Mouse (Mus musculus) erythroblast, adult 5-6 weeks (primary cell): ENCODE data around the gene Stx5a. TPM values are rescaled to one million over a fixed set of nuclear protein-coding genes. Genes with fewer than 3 reads are reported as not detected.
A peak's percentile ranks its signal among the peaks of the same experiment; 100 is the strongest.

Source experiments
- ATAC-seq: replicated peaks from 2 replicates; pipeline ENCODE4 v1.8.0; 2016; ENCODE audit warnings: moderate number of reproducible peaks, mild to moderate bottlenecking, moderate TSS enrichment, inconsistent platforms; ENCODE audit not compliant: poor library complexity, low FRiP score, severe bottlenecking
- total RNA-seq, 2 experiments: library from RNA; stranded (forward) in 1 of 2; stranded (reverse) in 1 of 2; fragments of 150-400 nt in 1 of 2; fragments of 200-764, 138-1000 nt in 1 of 2; gene quantifications; 2 replicates each; pipeline versions ENCODE4 v1.2.3 to v1.2.4; 2015 to 2017; ENCODE audit warnings: low replicate concordance in 2 of 2

Gene Stx5a
- total RNA-seq, 2 experiments from 2014 or later, result 119 to 161 TPM

GRCm38 (mm10) chr19:8738911-8739310 lies 2.3 kb upstream of the Stx5a start:
- ATAC-seq, result no peak

- ATAC-seq, result no peak
Observed at GRCm38 (mm10) chr19:8739646-8740045, 1.6 kb upstream of the Stx5a start.

GRCm38 (mm10) chr19:8740603-8741002 lies 610 bp upstream of the Stx5a start, which contains the start of gene 1700092M07Rik:
TSS of gene 1700092M07Rik (plus strand) at chr19:8740718.
- ATAC-seq, result no peak

DNA sequence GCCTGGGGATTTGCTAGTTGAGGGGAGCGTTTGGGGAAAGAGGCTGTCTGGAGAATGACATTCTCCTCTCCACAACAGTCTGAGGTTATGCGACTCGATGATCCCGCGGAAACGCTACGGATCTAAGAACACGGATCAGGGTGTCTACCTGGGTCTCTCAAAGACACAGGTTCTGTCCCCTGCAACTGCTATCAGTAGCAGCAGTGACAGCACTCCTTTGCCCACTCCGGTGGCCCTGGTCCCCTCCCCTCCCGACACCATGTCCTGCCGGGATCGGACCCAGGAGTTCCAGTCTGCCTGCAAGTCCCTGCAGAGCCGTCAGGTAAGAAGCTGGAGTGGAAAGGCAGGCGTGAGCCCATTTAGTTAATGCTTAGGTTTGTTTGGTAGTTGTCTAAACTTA lies 963 bp downstream of the Stx5a start:
- ATAC-seq, result peak; percentile 26

- no peak for ATAC-seq
Observed at GRCm38 (mm10) chr19:8745382-8745781, 4.2 kb downstream of the Stx5a start.

DNA sequence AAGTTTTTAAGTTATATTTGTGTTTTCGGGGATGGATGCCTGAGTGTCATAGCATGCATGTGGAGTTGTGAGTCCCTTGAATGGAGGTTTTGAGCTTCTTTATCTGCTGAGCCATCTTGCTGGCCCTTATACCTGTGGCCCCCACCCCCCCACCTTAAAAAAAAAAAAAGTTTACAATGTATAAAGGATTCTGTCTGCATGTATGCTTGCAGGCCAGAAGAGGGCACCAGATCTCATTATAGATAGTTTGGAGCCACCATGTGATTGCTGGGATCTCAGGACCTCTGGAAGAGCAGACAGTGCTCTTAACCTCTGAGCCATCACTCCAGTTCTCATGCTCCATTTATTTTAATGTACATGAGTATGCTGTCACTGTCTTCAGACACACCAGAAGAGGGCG lies 6.2 kb downstream of the Stx5a start:
- peak; percentile 24; the same call in 1 of the 2 replicates for ATAC-seq

DNA sequence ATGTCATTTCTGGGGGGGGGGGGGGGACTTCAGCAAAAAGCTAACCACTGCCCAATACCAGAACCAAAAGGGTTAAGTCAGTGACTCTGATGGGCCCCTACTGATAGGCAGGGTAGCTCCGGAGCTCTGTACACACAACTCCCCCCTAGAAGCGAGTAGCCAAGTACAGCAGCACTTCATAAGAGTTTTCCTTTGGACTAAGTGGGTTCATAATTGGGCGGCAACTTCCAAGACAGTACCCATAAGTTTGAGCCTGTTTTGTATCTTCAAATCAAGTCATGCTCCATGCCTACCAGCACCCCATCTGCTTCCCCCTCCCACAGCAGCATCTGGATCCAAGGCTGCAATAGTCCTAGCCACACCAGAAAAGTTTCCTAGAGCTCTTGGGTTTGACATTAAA lies 14.4 kb downstream of the Stx5a start:
- no peak for ATAC-seq

GRCm38 (mm10) chr19:8756635-8757387 lies 15.6 kb downstream of the Stx5a start, which contains the start of gene Nxf1:
TSS of gene Nxf1 (plus strand) at chr19:8757073.
- ATAC-seq, result peak; percentile 91

GRCm38 (mm10) chr19:8757471-8757998 lies 16.3 kb downstream of the Stx5a start:
- ATAC-seq, result peak; percentile 23; the same call in 1 of the 2 replicates

- ATAC-seq, result no peak
Observed at GRCm38 (mm10) chr19:8758899-8759298, 17.7 kb downstream of the Stx5a start.

DNA sequence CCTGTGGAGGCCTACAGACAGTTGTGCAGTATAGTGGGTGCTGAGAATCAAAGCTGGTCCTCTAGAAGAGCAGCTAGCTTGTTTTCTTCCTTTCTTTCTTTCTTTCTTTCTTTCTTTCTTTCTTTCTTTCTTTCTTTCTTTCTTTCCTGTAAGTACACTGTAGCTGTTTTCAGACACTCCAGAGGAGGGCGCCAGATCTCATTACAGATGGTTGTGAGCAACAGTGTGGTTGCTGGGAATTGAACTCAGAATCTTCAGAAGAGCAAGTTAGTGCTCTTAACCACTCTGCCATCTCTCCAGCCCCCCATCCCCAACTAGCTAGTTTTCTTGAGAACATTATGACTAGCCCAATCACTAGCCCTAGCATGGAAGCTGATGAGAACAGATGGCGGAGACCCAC lies 19.5 kb downstream of the Stx5a start:
- no peak for ATAC-seq

DNA sequence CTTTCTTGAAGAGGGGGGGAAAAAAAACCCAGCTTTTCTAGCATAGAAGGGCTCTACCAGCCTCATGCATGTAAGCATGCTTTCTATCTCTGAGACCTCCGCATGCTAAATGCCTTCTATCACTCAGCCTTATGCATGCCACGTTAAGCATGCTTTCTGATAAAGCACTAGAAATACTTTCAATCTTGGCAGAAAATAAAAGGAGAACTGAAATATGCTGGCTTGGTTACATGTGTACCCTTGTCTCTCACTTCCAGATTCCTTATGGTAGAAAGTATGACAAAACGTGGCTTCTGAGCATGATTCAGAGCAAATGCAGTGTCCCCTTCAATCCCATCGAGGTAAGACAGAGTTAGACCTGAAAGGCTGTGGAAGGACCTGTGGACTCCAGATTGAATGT lies 22.1 kb downstream of the Stx5a start:
- no peak for ATAC-seq

DNA sequence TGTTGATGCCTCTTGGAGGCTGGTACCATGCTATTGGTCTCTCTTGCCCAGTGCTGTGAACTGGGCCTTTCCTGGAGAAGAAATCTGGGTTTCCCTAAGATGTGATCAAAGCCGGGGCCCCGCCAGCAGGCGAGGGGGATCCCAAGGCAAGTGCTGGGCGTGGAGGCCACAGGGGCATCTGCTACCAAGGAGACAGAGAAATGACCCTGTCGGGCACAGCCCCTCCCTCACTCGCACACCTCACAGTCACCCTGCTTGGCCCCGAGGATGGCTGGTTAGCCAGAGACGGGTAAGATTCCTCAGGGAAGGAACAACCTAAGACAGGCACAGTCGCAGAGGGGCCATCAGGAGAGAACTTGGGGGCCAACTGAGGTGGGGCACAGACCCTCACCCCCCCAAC lies 24.3 kb downstream of the Stx5a start:
- no peak for ATAC-seq

GRCm38 (mm10) chr19:8770567-8771270 lies 29.5 kb downstream of the Stx5a start, which contains the start of gene Tmem223:
TSS of gene Tmem223 (plus strand) at chr19:8770996.
- ATAC-seq, result peak; percentile 65

GRCm38 (mm10) chr19:8772996-8773395 lies 31.8 kb downstream of the Stx5a start:
- ATAC-seq, result peak; percentile 48; the same call in 1 of the 2 replicates

GRCm38 (mm10) chr19:8773409-8773808 lies 32.2 kb downstream of the Stx5a start:
- no peak for ATAC-seq

- ATAC-seq, result peak; percentile 89
Observed at GRCm38 (mm10) chr19:8774086-8774835, 33.0 kb downstream of the Stx5a start, which contains the start of gene Tmem179b. TSS of gene Tmem179b (minus strand) at chr19:8774467.

DNA sequence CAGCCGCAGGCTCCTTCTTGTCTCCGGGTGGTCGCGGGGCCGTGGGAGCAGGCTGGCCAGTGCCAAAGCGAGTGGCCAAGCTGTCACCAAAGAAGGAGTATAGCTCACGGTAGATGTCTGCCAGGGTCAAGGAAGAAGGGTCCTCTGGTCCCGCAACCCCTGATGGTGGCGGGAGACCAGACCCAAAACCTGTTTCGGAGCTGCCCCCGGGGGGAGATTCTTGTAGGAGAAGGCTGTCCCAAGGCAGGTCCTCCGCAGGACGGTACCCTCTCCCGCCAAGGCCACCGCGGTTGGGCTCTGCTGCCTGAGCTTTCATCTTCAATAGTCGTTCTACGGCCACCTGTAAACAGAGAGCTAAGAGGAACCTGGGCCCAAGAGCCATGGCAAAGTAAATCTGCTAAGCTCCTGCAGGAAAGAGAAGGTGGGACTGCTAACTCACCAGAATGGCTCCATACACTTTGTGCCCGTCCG lies 33.8 kb downstream of the Stx5a start:
- ATAC-seq, result 0 out of 2 replicates have a peak, but pooled peaks have one; percentile 8

DNA sequence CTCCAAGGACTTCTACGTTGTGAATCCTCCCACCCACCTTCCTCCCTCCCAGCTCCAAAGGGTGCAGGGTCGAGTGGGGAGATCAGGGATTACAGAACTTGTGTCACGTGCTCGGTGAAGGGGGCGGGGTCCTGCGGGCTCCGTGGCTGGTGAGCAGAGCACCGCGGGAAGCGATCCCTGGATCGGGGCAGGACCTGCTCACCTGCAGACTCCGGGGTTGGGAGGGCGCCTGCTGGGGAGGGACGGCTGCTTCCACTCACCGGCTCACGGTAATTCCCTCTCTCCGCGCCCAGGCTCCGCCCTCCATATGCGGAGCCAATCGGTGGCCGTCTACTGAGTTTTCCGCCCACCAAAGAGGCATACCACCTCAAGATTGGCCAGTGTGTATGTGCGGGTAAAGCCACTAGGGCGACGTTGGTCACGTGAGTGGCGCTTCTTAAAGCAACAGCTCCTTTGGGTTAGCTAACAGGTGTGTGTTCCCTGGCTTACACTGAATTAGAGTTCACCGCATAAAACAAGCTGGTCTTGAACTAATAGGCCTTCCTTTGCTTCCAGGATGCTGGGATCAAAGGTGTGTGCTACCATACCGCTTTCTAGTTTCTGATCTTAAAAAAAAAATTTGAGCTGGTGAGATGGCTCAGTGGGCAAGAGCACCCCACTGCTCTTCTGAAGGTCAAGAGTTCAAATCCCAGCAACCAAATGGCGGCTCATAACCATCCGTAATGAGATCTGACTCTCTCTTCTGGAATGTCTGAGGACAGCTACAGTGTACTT lies 45.0 kb downstream of the Stx5a start, which contains the start of gene Taf6l:
TSS of gene Taf6l (minus strand) at position 410 of the 774 bp plus-strand sequence.
- peak; percentile 99 for ATAC-seq
